Mouse (Mus musculus) kidney, adult 2 months (tissue): Measurements from ENCODE around the gene Map3k6. TPM values are rescaled to one million over a fixed set of nuclear protein-coding genes. Genes with fewer than 3 reads are reported as not detected.

Experiments
- DNase-seq: peaks from one replicate; pipeline ENCODE4 v3.0.0; 2021
- H3K27ac ChIP-seq: fragments of 200-500 bp; 2 replicates; pipeline ENCODE4 v1.5.1; 2012; ENCODE audit warnings: low read depth, low read length, control low read depth, inconsistent platforms; ENCODE audit not compliant: insufficient read depth
- H3K27me3 ChIP-seq: fragments of 200-500 bp; replicated peaks from 2 replicates; pipeline ENCODE4 v1.6.1; 2012; ENCODE audit warnings: mild to moderate bottlenecking, moderate library complexity, low read length, inconsistent platforms; ENCODE audit not compliant: control insufficient read depth, insufficient read depth
- H3K36me3 ChIP-seq: fragments of 200-500 bp; 2 replicates; pipeline ENCODE4 v1.6.1; 2012; ENCODE audit warnings: mild to moderate bottlenecking, moderate library complexity, low read length, inconsistent platforms; ENCODE audit not compliant: control insufficient read depth, insufficient read depth
- H3K4me1 ChIP-seq: fragments of 200-500 bp; 2 replicates; pipeline ENCODE4 v1.6.1; 2011; ENCODE audit warnings: low read length; ENCODE audit not compliant: control insufficient read depth, insufficient read depth
- H3K4me3 ChIP-seq: fragments of 200-500 bp; 2 replicates; pipeline ENCODE4 v1.5.1; 2011; ENCODE audit warnings: mild to moderate bottlenecking, low read depth, low read length, control low read depth; ENCODE audit not compliant: insufficient read depth
- CTCF ChIP-seq: fragments of 200-500 bp; conservative IDR thresholded peaks from 2 replicates; pipeline ENCODE4 v1.5.1; 2011; ENCODE audit warnings: low read depth, mild to moderate bottlenecking, control low read depth, low read length, moderate library complexity, mixed read lengths; ENCODE audit not compliant: insufficient read depth, insufficient read length
- POLR2A ChIP-seq: fragments of 200-500 bp; IDR thresholded peaks from one replicate; pipeline ENCODE4 v1.6.1; 2011; ENCODE audit warnings: low read depth, low read length, control low read depth
- WGBS: fragments of 180-500 bp; shearing (Covaris S2); methylation state at CpG from one replicate; pipeline ENCODE4 v1.1.7; 2018; 5-methylcytosine and 5-hydroxymethylcytosine counted together
- polyA plus RNA-seq: library from polyadenylated mRNA; depleted of rRNA; stranded (reverse); fragments of >200 nt; gene quantifications from 2 replicates; pipeline ENCODE4 v1.2.3, GENCODE M21; 2012

The Map3k6 gene
- polyA plus RNA-seq, 1 experiment, result 4.3 TPM

DNA sequence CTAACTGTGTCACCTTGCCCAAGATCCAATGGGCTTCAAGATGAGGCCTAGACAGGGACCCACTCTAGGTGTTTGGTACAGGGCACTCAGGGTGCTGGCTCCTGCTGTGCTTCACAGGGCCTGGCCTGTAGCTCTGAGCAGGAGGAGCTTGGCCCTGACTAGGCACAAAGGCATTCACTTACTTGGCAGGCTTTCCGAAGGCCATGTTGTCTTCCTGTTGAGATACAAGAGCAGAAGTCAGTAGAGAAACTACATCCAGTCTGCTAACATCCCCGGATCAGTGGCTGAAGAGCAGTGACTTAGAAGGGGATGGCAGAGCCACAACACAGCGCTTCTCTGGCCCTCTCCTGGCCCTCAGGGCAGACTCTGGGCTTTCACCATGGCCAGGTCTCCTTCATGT is 29.0 kb downstream of the Map3k6 start:
- no peak for TF ChIP-seq POLR2A
- TF ChIP-seq CTCF, result no peak
- 76% methylated on average over 3 of the region's 3 CpGs for WGBS
- H3K27me3 ChIP-seq, result no peaks in the 10 kb centered on the region
- H3K36me3 ChIP-seq, result no peaks in the 10 kb centered on the region
- no peak overlapping the region for H3K27ac ChIP-seq
- no peak overlapping the region for H3K4me3 ChIP-seq
- H3K4me1 ChIP-seq, result no peaks in the 10 kb centered on the region
- peak; percentile 43 for DNase-seq

DNA sequence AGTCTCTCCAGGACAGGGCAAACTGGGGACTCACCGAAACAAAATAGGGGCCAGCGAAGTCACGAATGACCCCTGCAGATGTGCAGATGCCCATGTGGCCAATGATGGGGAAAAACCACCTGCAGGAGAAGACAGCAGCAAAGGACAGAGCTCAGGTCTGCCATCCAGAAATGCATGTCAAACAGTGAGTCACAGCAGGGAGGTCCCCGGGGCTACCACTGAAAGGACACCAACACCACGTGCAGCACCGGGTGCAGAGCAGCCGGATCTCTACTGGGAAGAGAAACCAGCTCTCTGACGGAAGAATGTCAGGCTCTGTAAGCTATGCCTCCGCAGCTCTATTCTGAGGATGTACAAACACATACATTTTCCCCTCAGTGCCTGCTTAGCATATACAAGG is 30.3 kb downstream of the Map3k6 start:
- Histone ChIP-seq H3K27me3 (no peaks in the 10 kb centered on the region), H3K4me1 (no peaks in the 10 kb centered on the region), H3K4me3 (no peak overlapping the region), H3K36me3 (no peaks in the 10 kb centered on the region), H3K27ac (no peak overlapping the region)
- 82% methylated on average over 9 of the region's 9 CpGs for WGBS
- TF ChIP-seq CTCF, result no peak
- TF ChIP-seq POLR2A, result no peak
- DNase-seq, result no peak

- no peaks in the 10 kb centered on the region for H3K27me3 ChIP-seq
- peak; percentile 97 for DNase-seq
- peak within 1 kb of the TSS; percentile 87 for H3K4me3 ChIP-seq
- WGBS, result under 1% methylated on average over 73 of the region's 73 CpGs
- H3K4me1 ChIP-seq, result peaks cover 9% of the 10 kb centered on the region
- no peak for TF ChIP-seq CTCF
- no peak for TF ChIP-seq POLR2A
- no peaks in the 10 kb centered on the region for H3K36me3 ChIP-seq
- H3K27ac ChIP-seq, result peak within 1 kb of the TSS; percentile 76
Measured at GRCm38 (mm10) chr4:133277104-133278026, 36.7 kb downstream of the Map3k6 start, which contains the start of gene Tmem222. Gene Tmem222, minus strand, starts transcription at chr4:133277792.

- Histone ChIP-seq H3K27ac (peak overlapping the region; percentile 76), H3K4me3 (peak overlapping the region; percentile 87), H3K4me1 (peaks cover 9% of the 10 kb centered on the region), H3K27me3 (no peaks in the 10 kb centered on the region), H3K36me3 (no peaks in the 10 kb centered on the region)
- 15% methylated on average over 6 of the region's 6 CpGs for WGBS
- TF ChIP-seq POLR2A, result no peak
- no peak for TF ChIP-seq CTCF
- DNase-seq, result no peak
Measured at GRCm38 (mm10) chr4:133278067-133278466, 37.4 kb downstream of the Map3k6 start.

GRCm38 (mm10) chr4:133278482-133278881 is 37.9 kb downstream of the Map3k6 start:
- WGBS, result 83% methylated on average over 3 of the region's 3 CpGs
- Histone ChIP-seq H3K27ac (peak overlapping the region; percentile 76), H3K4me1 (peaks cover 9% of the 10 kb centered on the region), H3K4me3 (no peak overlapping the region), H3K27me3 (no peaks in the 10 kb centered on the region), H3K36me3 (no peaks in the 10 kb centered on the region)
- TF ChIP-seq CTCF, result no peak
- TF ChIP-seq POLR2A, result no peak
- DNase-seq, result no peak

DNA sequence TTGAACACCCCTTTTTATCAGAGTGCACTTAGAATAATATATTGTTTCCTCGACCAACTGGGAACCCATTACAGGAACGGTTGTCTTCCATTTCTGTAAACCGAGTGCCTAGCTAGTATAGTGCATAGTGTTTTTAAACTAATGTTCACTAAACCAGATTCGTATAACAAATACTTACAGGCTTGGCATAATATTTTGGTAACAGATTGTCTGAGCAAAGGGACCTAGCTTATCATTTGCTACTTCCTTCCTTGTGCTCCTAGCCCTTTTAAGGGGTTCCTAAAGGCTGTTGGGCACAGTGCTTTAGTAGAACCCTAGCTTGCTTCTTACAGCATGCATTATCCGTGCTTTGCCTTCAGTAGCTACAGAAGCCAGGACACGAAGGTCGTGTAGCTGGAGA is 40.9 kb downstream of the Map3k6 start:
- Histone ChIP-seq H3K27me3 (no peaks in the 10 kb centered on the region), H3K27ac (no peak overlapping the region), H3K36me3 (no peaks in the 10 kb centered on the region), H3K4me1 (peaks cover 9% of the 10 kb centered on the region), H3K4me3 (no peak overlapping the region)
- WGBS, result 48% methylated on average over 7 of the region's 7 CpGs
- TF ChIP-seq CTCF, result no peak
- no peak for TF ChIP-seq POLR2A
- no peak for DNase-seq

DNA sequence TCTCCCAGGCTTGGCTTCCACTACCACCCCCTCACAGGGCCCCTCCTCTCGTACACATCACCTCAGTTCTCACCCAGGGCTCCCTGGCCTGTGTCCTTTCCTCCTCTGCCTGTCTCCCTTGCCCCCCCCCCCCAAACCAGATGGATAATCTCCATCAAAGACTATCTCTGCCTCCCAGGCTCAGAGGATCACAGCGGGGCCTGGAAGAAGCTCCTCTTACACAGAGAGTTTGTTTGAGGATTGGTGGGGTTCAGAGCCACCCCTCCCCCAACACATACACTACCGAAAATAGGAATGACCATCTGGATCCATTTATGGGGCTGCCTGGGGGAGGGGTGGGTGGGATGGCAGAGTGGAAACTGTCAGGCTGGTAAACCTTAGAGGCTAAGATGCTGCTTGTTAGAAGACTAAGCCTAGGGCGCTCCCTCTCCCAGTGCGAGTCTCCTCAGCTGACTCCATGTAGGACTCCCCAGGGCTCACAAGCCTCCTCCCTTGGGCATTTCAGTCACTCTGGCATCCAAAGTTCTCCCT is 41.4 kb downstream of the Map3k6 start:
- Histone ChIP-seq H3K4me1 (peaks cover 5% of the 10 kb centered on the region), H3K27me3 (no peaks in the 10 kb centered on the region), H3K4me3 (no peak overlapping the region), H3K36me3 (no peaks in the 10 kb centered on the region), H3K27ac (peak overlapping the region; percentile 15; the same call in 1 of the 2 replicates)
- 34% methylated on average over 5 of the region's 5 CpGs for WGBS
- no peak for TF ChIP-seq POLR2A
- DNase-seq, result no peak
